Mouse (Mus musculus) layer of hippocampus, adult 9-10 months (tissue): ENCODE results near the gene Atad5.
"Not testable (repeated sequence)": the region's sequence is repeated elsewhere in the genome, so short reads cannot be mapped to it uniquely, and the experiment has no call there.

ENCODE experiments used
- DNase-seq: peaks from one replicate; pipeline ENCODE4 v3.0.0; 2022; ENCODE audit warnings: low spot score

Gene Atad5

DNA sequence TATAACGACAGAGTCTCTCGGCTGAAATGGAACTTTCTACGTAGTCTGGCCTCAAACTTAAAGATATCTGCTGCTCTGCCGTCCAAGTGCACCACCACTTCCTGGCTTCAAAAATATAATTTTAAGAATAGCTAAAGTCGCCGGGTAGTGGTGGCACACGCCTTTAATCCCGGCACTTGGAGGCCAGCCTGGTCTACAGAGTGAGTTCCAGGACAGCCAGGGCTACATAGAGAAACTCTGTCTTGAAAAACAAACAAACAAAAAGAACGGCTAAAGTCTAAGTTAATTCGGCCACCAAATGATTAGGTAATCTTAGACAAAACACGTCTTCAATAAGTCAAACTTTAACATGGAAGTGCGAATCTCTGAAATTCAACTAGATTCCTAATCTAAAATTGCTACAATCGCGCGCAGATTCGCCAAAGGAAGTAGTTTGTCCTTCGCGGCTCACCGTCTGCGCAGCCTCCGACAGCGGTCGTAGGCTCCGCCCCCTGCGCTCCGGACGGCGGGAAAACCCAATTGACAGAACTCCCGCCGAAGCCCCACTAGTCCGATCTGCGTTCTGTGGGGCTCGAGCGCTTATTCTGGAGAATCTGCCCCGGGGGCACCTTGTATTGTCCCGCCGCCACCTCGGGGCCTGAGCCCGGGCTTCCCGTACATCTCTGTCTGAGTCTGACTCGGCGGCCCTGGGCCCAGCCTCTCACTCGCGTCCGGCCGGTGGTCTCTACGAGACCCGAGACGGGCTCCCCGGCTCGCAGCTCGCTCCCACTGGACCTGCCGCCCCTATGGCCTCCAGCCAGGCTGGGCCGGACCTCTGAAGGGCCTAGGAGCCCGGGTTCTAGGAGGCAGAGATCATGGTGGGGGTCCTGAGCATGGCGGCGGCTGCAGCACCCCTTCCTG lies at the start of gene Atad5:
Atad5 (plus strand) TSS at position 484 of the 900 bp plus-strand sequence.
- DNase-seq, result peak; percentile 67

- DNase-seq, result peak; percentile 26
Observed at GRCm38 (mm10) chr11:80042615-80043418, 46.4 kb upstream of the Atad5 start.

- DNase-seq, result no peak
Observed at GRCm38 (mm10) chr11:80043419-80043817, 45.8 kb upstream of the Atad5 start.

GRCm38 (mm10) chr11:80046856-80047255 lies 42.3 kb upstream of the Atad5 start:
- no peak for DNase-seq

DNA sequence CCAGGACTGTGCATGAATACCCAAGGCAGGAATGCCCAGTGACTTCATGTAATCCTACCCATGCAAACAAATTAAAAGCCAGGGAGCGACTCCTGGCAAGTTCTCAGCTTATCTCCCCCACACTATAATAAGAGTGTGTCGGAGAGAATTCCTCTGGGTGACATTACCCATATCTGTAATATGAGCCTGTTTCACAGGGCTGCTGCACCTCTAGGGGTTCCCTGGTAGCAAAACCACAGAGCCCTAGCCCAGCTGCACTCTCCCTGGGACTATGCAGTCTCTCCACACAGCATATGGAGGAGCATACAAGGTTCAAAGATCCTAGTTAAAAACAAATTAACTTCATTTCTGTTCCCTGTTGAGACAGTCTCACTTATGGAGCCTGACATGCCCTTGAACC lies 39.1 kb upstream of the Atad5 start:
- no peak for DNase-seq

DNA sequence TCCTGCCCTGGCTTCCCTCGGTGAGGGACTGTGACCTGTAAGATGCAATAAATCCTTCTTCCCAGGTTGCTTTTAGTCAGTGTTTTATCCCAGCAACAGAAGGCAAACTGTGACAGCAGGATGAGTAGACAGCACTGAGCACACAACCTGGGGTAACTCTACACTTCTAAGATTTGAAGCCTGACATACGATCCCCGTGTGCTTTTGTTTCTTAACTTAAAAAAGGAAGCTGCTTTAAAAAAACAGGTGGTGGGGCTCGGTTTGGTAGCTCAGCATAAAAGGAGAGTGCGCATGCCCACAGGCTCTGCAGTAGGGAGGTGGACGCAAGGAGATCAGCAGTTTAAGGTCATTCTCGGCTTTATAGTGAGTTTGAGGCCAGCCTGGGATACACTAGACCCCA lies 36.7 kb upstream of the Atad5 start:
- DNase-seq, result no peak

GRCm38 (mm10) chr11:80053171-80053570 lies 36.0 kb upstream of the Atad5 start:
- no peak for DNase-seq

GRCm38 (mm10) chr11:80054659-80055058 lies 34.5 kb upstream of the Atad5 start:
- DNase-seq, result no peak

DNA sequence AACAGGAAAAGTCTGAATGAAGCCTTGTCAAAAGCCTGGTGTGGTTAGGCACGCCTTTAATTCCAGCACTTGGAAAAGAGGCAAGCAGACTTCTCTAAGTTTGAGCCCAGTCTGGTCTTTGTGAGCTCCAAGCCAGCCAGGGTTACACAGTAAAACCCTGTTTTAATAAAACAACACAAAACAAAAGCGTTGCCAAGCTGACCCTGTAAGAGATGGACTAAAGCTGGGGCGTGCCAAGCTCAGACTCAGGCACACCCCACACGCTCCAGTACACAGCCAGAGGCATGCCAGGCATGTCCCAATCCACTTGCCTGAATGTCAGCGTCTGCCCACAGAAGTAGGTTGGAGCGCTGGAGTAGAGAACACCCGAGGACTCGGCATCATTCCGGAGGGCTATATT lies 33.1 kb upstream of the Atad5 start:
- DNase-seq, result no peak

DNA sequence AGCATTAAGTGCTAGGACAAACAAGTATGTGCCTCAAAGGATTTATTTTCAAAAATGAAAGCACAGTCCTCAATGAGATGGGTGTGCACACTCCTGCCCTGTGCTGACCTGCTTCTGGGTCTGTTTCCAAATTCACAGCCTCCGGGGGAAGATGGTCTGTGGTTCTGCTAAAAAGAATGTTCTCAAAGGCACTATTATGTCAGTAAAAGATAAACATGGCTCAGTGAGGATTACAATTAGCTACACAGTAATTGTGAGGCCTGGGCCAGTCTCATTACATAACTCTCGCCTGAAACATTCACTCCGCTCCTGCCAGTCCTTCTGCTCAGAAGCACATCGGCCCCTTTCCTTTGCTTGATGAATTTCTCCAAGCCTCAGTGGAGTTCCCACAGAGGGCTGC lies 27.0 kb upstream of the Atad5 start:
- no peak for DNase-seq

DNA sequence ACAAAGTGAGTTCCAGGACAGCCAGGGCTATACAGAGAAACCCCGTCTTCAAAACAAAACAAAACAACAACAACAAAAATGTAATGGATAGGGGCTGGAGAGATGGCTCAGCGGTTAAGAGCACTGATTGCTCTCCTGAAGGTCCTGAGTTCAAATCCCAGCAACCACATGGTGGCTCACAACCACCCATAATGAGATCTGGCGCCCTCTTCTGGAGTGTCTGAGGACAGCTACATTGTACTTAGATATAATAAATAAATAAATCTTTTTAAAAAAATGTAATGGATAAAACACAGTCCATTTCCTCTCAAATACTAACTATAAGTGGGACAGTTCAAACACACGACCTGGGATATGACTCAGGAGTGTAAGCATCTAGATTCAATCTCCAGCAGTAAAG lies 22.8 kb upstream of the Atad5 start:
- DNase-seq, result not testable (repeated sequence)

DNA sequence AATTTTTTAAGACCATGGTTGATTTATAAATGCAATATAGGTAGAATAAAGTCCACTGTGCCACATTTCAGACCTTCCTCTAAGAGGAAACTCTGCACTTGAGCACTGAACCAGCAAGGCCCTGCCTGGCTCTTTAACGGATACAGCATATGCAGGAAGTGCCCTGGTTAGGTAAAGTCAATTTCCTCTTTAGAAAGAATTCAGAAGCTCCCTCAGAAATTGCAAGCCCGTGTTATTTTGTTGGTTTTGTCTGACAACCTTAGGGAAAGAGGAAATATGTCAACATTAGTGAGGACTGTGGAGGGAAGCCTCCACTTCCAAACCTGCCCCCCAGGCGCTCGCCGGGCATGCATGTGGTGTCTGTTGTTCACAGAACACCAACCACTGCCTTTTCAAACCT lies 21.6 kb upstream of the Atad5 start:
- no peak for DNase-seq

DNA sequence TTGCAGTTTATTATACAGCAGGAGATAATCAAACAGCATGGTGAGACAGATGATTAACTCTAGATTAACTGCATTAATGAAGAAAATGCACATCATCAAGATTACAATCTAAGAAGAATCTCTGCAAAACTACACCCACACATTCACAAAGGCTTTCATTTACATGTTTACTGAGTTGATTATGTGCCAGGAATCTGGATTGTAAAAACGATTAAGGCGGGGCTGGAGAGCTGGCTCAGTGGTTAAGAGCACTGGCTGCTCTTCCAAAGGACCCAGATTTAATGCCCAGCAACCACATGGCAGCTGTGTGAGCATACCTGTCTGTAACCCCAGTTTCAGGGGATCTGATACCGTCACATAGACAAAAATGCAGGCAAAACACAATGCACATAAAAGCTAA lies 19.4 kb upstream of the Atad5 start:
- DNase-seq, result no peak

GRCm38 (mm10) chr11:80071039-80071438 lies 18.2 kb upstream of the Atad5 start:
- DNase-seq, result no peak

- DNase-seq, result no peak
Observed at GRCm38 (mm10) chr11:80072365-80072764, 16.8 kb upstream of the Atad5 start.

DNA sequence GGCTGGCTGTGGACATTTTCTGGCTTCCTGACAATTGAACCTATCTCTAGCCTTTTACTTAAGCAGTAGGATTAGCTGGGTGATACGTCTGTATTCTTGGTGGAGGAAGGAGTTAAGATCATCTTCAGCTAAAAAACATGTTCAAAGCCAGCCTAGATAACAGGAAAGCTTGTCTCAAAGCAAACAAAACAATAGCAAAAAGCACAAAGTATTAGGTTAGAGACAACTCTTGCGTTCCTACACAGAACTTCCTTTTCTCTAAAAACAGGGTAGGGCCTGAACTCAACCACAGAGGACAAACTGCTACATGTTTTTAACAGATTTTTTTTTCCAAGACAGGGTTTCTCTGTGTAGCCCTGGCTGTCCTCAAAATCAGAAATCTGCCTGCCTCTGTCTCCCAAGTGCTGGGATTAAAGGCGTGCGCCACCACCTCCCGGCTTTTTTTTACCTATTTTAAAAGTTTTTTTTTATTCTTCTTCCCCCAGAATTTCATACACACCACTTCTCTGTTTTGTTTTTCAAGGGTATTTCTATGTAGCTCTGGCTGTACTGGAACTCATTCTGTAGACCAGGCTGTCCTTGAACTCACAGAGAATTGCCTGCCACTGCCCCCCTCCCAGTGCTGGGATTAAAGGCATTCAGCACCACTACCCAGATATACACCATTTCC lies 13.5 kb upstream of the Atad5 start:
- no peak for DNase-seq

DNA sequence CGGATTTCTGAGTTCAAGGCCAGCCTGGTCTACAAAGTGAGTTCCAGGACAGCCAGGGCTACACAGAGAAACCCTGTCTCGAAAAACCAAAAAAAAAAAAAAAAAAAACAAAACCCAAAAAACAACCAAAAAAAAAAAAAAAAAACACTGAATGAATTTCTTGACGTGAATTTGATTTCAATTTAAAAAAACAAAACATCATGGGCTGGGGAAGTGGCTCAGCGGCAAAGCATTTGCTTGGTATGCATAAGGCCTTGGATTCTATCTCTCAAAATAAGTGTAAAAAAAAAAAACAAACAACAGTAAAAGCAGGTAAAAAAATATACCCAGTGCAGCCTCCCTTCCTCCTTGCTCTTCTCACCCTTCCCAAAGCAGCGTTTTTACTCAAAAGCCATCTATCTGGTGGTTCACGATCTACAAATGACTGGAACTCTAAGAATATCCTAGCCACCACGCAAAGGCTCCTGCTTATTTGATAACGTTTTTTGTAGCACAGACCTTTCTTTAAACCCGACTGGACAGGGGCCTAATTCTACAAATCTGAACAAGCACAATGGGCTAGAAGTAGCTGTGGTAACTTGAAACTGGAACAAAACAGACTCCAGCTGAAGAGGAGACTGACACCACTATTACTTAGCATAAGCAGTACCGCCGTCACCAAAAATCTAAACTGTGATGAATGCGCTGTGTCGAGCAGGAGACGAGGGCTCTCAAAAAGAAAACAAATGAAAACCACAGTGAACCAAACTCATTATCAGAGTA lies 11.2 kb upstream of the Atad5 start:
- no peak for DNase-seq

DNA sequence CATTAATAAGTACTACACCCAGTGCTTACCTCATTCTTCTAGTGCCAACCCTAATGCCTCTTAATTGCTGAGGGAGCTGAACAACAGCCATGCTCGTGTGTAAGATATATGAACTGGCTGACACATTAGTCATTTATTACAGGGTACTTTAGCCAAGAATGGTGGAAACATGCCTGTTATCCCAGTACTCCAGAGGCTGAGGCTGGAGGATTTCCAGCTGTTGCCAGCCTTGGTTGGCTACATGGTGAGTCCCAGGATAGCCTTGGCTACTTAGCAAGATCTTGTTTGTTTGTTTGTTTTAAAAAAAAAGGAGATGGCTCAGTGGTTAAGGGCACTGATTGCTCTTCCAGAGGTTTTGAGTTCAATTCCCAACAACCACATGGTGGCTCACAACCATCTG lies 10.4 kb upstream of the Atad5 start:
- DNase-seq, result no peak

GRCm38 (mm10) chr11:80079751-80080150 lies 9.4 kb upstream of the Atad5 start:
- no peak for DNase-seq

- no peak for DNase-seq
Observed at GRCm38 (mm10) chr11:80080381-80080825, 8.8 kb upstream of the Atad5 start.

DNA sequence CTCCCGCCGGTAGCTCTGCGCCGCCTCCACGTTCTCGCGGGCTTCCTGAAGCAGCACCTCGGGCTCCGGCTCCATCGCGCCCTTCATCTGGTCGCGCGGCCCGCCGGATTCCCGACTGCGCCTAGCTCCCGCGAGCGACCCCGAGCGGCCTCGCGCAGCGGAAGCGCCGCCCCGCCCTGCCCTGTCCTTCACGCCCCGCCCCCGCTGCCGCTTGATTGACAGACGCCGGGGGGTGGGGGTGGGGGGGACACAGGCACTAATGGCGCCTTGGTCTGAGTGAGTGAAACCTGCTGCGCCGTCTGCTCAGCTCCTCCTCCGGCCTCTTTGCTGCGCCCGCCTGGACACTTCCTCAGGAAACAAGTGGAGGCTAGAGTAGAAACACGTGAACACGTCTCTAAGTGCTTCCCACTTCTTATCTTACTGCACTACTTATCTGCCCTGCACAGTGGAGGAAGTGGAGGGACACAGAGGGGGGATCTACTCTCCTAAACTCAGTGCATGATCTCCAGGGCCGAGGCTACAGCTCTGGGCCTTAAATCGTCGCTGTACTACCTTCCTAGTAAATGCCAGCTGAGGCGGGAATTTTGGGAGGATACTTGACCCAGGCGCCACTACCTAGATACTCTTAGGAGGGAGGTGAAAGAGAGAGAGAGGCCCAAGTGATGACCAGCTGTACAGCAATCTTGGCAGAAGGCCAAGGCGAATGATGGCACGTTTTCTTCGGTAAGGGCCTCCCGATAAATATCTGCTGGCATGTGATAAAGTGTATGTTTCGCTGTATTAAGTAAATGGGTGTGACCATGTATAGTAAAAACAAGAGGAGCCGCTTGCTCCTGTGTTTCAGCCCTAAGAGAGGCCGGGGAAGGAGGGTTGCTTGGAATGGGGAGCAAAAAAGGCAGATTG lies 8.1 kb upstream of the Atad5 start, which contains the start of gene Crlf3:
Crlf3 (minus strand) TSS at position 166 of the 903 bp plus-strand sequence.
- DNase-seq, result peak; percentile 80
